Mouse (Mus musculus) neural tube, embryonic 15.5 days (tissue): ENCODE results near the gene Gm11084. TPM values are rescaled to one million over a fixed set of nuclear protein-coding genes. Genes with fewer than 3 reads are reported as not detected.
"Not testable (repeated sequence)": the region's sequence is repeated elsewhere in the genome, so short reads cannot be mapped to it uniquely, and the experiment has no call there.

ENCODE experiments used
- ATAC-seq: fragments of 200-750 bp; cut with Nextera tagmentation; 2 replicates; pipeline ENCODE4 v1.8.0; 2017; ENCODE audit warnings: mild to moderate bottlenecking, moderate TSS enrichment, moderate library complexity; ENCODE audit not compliant: low FRiP score
- H3K27ac ChIP-seq: fragments of 300-500 bp; sonication (generic); replicated peaks from 2 replicates; pipeline ENCODE4 v1.5.1; 2015; ENCODE audit warnings: mild to moderate bottlenecking, inconsistent platforms
- H3K27me3 ChIP-seq: fragments of 300-500 bp; sonication (generic); replicated peaks from 2 replicates; pipeline ENCODE4 v1.6.1; 2015; ENCODE audit warnings: inconsistent platforms
- H3K36me3 ChIP-seq: fragments of 300-500 bp; sonication (generic); 2 replicates; pipeline ENCODE4 v1.6.1; 2015; ENCODE audit warnings: inconsistent platforms
- H3K4me1 ChIP-seq: fragments of 300-500 bp; sonication (generic); 2 replicates; pipeline ENCODE4 v1.6.1; 2015; ENCODE audit warnings: inconsistent platforms
- H3K4me2 ChIP-seq: fragments of 300-500 bp; sonication (generic); 2 replicates; pipeline ENCODE4 v1.6.1; 2015; ENCODE audit warnings: inconsistent platforms, mild to moderate bottlenecking, moderate library complexity
- H3K4me3 ChIP-seq: fragments of 300-500 bp; sonication (generic); replicated peaks from 2 replicates; pipeline ENCODE4 v1.5.1; 2015; ENCODE audit warnings: mild to moderate bottlenecking, inconsistent platforms
- H3K9ac ChIP-seq: fragments of 300-500 bp; sonication (generic); replicated peaks from 2 replicates; pipeline ENCODE4 v1.6.1; 2015; ENCODE audit warnings: mild to moderate bottlenecking, inconsistent platforms
- H3K9me3 ChIP-seq: fragments of 300-500 bp; sonication (generic); replicated peaks from 2 replicates; pipeline ENCODE4 v1.6.1; 2016; ENCODE audit warnings: inconsistent platforms
- WGBS: fragments of 180-500 bp; shearing (Covaris S2); methylation state at CpG from one replicate; pipeline ENCODE4 v1.1.7; 2015; ENCODE audit warnings: mixed read lengths; 5-methylcytosine and 5-hydroxymethylcytosine counted together
- polyA plus RNA-seq: library from polyadenylated mRNA; unstranded; fragments of >200 nt; fragmentation: Nextera tagmentation; extraction: Ambion mirVana; gene quantifications from 2 replicates; pipeline ENCODE4 v1.2.1, GENCODE M21; 2015

Gm11084 gene
- polyA plus RNA-seq, 1 experiment from 2014 or later, result not detected

DNA sequence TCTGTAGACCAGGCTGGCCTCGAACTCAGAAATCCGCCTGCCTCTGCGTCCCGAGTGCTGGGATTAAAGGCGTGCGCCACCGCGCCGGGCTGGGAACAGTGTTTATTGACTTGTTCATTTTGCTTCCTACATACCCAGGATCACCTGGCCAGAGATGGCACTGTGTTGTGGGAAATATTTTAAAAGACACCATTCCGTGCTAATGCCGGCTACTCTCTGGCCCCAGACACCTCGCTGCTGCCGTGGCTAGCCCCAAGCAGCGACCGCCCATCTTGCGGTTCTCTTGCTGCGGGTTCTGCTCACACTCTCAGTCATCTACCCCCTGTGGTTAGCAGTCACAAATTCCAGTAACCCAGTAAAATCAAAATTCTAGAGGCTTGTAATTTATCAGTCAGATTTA, 6.0 kb upstream of the Gm11084 start:
- Histone ChIP-seq H3K9me3 (0 out of 2 replicates have a peak, but pooled peaks cover 4% of the 10 kb centered on the region), H3K27ac (no peak overlapping the region), H3K4me1 (peaks cover 18% of the 10 kb centered on the region), H3K27me3 (no peaks in the 10 kb centered on the region), H3K9ac (no peak overlapping the region), H3K4me2 (no peak overlapping the region), H3K36me3 (no peaks in the 10 kb centered on the region; the same call in 1 of the 2 replicates), H3K4me3 (no peak overlapping the region)
- 96% methylated on average over 17 of the region's 17 CpGs for WGBS
- ATAC-seq, result no peak

DNA sequence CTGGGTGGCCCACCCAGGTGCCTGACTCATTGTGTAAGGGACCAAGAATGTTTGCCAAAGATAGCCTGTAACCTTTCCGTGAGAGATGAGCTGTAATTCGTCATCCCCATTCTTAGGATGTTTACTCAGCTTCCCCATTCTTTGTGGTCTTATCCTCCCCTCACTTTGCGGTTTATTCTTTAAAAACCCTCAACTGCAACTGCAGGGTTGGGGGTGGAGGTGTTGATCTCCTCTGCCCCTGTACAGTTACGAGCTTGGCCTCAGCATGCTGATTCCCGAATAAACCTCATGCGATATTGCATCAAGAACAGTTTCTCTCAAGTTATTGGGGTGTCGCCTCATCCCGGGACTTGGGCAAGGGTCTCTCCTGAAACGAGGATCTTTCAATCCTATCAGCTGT, 2.4 kb upstream of the Gm11084 start:
- not testable (repeated sequence) for H3K4me3 ChIP-seq, H3K36me3 ChIP-seq

DNA sequence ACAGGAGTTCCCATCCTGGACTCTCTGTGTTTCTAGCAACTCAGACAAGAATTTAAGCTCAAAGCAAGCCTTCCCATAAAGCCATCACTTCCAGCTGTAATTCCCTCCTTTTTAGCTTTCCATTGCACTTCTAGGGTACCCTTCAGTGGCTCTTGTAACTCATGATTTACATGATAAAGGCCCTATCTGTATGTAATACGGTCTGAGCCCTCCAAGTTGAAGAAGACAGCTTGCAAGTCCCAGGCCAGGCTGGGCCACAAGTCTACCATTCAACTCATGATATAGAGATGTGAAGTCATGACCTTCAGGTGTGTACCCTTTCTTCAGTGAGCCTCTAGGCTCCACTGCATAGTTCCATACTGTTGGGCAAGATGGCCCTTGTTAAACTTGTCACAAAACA, 1.0 kb downstream of the Gm11084 start:
- no peaks in the 10 kb centered on the region for H3K27me3 ChIP-seq
- no peaks in the 10 kb centered on the region; the same call in 1 of the 2 replicates for H3K36me3 ChIP-seq
- no peak overlapping the region for H3K9ac ChIP-seq
- H3K9me3 ChIP-seq, result 0 out of 2 replicates have a peak, but pooled peaks cover 4% of the 10 kb centered on the region
- 21% methylated on average over 1 of the region's 1 CpGs for WGBS
- H3K27ac ChIP-seq, result no peak overlapping the region
- H3K4me2 ChIP-seq, result no peak overlapping the region
- no peak for ATAC-seq
- no peak overlapping the region for H3K4me3 ChIP-seq
- peaks cover 4% of the 10 kb centered on the region for H3K4me1 ChIP-seq

More for the DNA sequence above, 2.4 kb upstream of the Gm11084 start:
- not testable (repeated sequence) for ATAC-seq, H3K4me1 ChIP-seq, H3K9me3 ChIP-seq, H3K4me2 ChIP-seq, H3K27me3 ChIP-seq, H3K27ac ChIP-seq, H3K9ac ChIP-seq
- 94% methylated on average over 9 of the region's 9 CpGs for WGBS

DNA sequence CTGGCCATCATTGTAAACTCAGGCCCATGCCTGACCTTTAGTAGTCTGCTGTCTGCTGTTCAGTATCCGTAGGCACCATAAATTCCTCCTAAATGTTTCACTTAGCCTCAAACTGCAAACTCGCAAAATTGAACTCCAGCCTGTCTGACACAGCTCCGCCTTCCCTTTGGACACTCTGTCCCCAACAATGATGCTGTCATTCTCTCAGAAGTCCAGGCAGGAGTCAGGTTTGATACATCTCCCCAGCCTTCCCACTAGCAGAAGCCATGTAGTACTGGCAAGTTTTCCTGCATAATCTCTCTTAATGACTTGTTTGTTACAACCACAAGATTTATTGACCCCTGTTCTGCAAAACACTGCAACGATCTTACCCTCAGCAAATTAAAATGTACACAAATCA, 1.7 kb downstream of the Gm11084 start:
- no peak overlapping the region for H3K9ac ChIP-seq
- no peak for ATAC-seq
- no peak overlapping the region for H3K4me3 ChIP-seq
- no peaks in the 10 kb centered on the region; the same call in 1 of the 2 replicates for H3K36me3 ChIP-seq
- 45% methylated on average over 4 of the region's 4 CpGs for WGBS
- no peaks in the 10 kb centered on the region for H3K27me3 ChIP-seq
- H3K4me2 ChIP-seq, result no peak overlapping the region
- no peak overlapping the region for H3K27ac ChIP-seq
- H3K9me3 ChIP-seq, result 0 out of 2 replicates have a peak, but pooled peaks cover 4% of the 10 kb centered on the region
- peaks cover 4% of the 10 kb centered on the region for H3K4me1 ChIP-seq

DNA sequence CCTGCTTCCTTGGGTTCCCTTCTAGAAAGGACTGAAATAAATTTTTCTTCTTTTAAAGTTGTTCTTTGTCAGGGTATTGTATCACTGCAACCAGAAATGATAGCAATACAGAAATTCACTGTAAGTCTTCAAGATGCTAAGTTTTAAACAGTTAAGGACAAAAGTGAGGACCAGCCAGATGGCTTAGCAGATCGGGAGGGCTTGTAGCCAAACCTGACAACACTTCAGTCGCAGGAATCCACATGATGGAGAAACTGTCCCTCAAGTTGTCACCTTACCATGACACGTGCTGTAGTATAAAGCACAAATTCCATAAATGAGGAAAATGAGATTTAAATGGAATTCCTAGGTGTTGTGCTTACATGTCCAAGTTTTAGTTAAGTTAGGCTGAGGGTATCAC, 3.3 kb downstream of the Gm11084 start:
- no peak for ATAC-seq
- Histone ChIP-seq H3K9ac (no peak overlapping the region), H3K4me1 (peaks cover 6% of the 10 kb centered on the region), H3K27ac (no peak overlapping the region), H3K27me3 (no peaks in the 10 kb centered on the region), H3K9me3 (no peaks in the 10 kb centered on the region), H3K4me2 (no peak overlapping the region), H3K36me3 (no peaks in the 10 kb centered on the region), H3K4me3 (no peak overlapping the region)
- 95% methylated on average over 3 of the region's 3 CpGs for WGBS

DNA sequence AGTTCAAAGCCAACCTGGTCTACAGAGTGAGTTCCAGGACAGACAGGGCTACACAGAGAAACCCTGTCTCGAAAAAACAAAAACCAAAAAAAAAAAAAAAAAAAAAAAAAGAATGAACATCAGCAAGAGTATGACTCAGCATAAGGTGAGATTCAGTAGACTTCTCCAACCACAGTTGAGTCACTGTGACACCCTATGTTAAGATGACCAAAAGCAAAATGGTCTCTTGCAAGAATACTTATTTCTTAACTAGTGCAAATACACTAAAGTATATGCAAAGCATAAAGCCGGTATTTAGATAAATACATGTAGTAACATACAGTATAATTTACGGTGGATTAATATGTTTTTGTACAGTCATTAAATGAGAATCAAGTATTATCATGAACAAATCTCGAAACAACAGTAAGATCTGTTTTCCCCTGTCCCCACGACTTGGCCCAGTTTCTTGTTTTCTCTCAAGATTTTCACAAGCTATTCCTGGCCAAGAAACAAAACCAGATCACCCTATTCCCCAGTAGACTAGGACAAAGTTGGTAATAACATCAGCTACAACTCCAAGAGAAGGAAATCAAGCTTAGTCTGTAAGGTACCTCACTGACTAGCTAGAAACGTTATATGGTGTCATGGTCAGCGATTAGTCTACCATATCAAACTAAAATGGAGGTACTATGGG, 4.3 kb downstream of the Gm11084 start:
- Histone ChIP-seq H3K4me2 (no peak overlapping the region), H3K9me3 (no peaks in the 10 kb centered on the region), H3K36me3 (no peaks in the 10 kb centered on the region), H3K27me3 (no peaks in the 10 kb centered on the region), H3K27ac (no peak overlapping the region), H3K4me1 (peaks cover 12% of the 10 kb centered on the region), H3K9ac (no peak overlapping the region), H3K4me3 (no peak overlapping the region)
- 98% methylated on average over 7 of the region's 7 CpGs for WGBS
- ATAC-seq, result no peak

DNA sequence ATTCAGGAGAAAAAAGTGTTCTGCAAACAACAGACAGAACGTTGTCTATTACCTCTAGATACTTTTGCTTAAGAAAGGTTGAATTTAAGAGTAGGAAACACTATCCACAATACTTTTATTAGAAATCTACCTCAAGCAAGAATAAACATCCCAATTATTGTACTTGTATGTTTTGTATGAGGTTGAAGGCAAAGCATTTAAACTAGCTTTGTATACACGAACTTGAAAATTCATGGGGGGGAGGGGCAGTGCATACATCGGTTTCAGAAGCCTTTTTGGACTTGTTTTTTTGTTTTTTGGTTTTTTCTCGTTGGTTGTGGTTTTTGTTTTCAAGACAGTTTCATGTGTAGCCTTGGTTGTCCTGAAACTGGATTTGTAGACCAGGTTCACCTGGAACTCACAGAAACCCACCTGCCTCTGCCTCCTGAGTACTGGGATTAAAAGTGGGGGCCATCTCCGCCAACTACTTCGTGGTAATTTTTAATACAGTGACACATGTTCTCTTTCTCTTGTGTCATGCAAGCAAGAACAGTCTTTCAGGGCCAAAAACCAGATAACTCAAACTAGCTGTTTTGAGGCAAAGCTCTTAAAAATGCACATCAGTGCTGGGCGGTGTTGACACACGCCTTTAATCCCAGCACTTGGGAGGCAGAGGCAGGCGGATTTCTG, 4.9 kb downstream of the Gm11084 start:
- no peak for ATAC-seq
- WGBS, result 74% methylated on average over 9 of the region's 9 CpGs
- H3K4me3 ChIP-seq, result 0 out of 2 replicates have a peak overlapping the region, but pooled peaks have one; percentile 80
- H3K9ac ChIP-seq, result 0 out of 2 replicates have a peak overlapping the region, but pooled peaks have one; percentile 100
- no peaks in the 10 kb centered on the region for H3K27me3 ChIP-seq
- peak overlapping the region; percentile 71 for H3K4me2 ChIP-seq
- H3K36me3 ChIP-seq, result no peaks in the 10 kb centered on the region
- H3K4me1 ChIP-seq, result peaks cover 17% of the 10 kb centered on the region
- no peaks in the 10 kb centered on the region for H3K9me3 ChIP-seq
- H3K27ac ChIP-seq, result peak overlapping the region; percentile 100

DNA sequence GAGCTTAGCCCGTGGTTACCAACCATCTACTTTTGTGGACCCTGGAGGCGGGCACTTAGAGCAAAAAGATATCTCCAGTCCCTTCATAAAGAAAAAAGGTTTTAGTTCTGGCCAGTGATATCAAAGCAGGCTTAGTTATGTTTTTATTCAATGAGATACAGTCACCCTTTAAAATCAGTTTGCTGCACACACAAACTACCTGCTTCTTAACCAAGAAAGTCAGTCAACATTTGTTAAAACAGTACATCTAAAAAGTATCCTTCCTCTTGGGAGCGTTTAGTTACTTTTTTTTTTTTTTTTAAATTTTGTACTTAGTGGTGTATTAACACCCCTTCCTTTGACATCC, 5.5 kb downstream of the Gm11084 start:
- Histone ChIP-seq H3K4me3 (peak overlapping the region; percentile 80), H3K4me1 (peaks cover 21% of the 10 kb centered on the region), H3K9me3 (no peaks in the 10 kb centered on the region), H3K36me3 (no peaks in the 10 kb centered on the region), H3K27ac (peak overlapping the region; percentile 100), H3K4me2 (peak overlapping the region; percentile 71), H3K27me3 (no peaks in the 10 kb centered on the region), H3K9ac (peak overlapping the region; percentile 100)
- WGBS, result 19% methylated on average over 3 of the region's 3 CpGs
- ATAC-seq, result no peak

DNA sequence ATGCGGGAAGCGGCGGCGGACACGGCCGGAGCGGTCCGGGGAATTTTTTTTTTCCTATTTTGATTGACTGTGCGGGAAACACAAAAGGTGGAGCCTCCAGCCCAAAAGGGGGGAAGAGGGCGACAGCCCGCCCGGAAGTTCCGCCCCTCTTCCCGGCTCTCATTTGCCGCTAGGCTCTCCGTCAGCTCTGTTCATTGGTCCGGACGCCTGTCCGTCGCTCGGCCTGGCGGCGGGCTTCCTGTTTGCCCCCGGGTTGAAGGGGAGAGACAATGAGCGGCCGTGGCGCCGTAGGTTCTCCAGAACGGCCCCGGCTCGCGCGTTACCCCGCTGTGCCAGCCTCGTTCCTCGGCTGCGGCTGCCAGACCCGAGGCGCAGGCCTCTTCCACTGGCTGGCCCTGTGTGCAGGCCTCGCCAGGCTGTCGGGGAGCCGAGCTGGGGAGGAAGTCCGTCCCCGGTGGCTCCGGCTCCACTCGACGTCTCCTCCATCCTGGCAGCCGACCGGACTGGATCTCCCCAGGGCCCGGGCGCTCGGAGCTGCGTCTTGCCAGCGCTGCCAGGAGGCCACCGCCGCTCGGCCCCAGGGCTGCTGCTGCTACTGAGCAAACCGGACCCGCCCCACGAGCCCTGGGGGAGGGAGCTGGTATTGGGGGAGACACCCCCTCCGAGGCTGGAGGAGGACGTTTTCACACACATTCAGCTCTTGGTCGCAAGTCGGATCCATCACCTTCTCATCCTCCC, 6.0 kb downstream of the Gm11084 start, which contains the start of gene Sp3:
Gene Sp3, minus strand, starts transcription at position 110 of the 738 bp plus-strand sequence.
- peak within 1 kb of the TSS; percentile 100 for H3K9ac ChIP-seq
- H3K4me2 ChIP-seq, result peak within 1 kb of the TSS; percentile 71
- H3K4me1 ChIP-seq, result peaks cover 26% of the 10 kb centered on the region
- no peaks in the 10 kb centered on the region for H3K27me3 ChIP-seq
- no peaks in the 10 kb centered on the region for H3K9me3 ChIP-seq
- ATAC-seq, result peak; percentile 93
- under 1% methylated on average over 64 of the region's 64 CpGs for WGBS
- H3K27ac ChIP-seq, result peak within 1 kb of the TSS; percentile 100
- peak within 1 kb of the TSS; percentile 80 for H3K4me3 ChIP-seq
- H3K36me3 ChIP-seq, result no peaks in the 10 kb centered on the region

DNA sequence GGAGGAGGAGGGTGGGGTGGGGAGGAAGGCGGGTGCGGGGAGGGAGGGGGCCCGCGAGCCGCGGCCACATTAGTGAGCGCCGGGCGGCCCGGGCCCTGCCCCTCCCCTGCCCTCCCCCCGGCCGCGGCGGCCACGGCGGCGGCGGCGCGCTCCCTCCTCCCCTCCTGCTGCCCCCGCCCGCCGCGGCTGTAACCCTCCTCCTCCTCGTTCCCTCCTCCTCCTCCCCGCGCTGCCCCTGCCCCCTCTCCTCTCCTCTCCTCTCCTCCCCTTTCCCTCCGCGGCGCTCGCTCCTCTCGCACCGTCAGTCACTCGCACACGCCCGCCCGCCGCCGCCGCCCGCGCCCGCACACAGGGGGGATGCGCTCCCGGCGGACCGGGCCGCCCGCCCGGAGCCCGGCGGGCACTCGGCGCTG, 6.9 kb downstream of the Gm11084 start:
- peak overlapping the region; percentile 100 for H3K9ac ChIP-seq
- H3K27ac ChIP-seq, result peak overlapping the region; percentile 100
- H3K9me3 ChIP-seq, result no peaks in the 10 kb centered on the region
- H3K4me2 ChIP-seq, result peak overlapping the region; percentile 61
- WGBS, result 6% methylated on average over 26 of the region's 54 CpGs
- peak overlapping the region; percentile 80 for H3K4me3 ChIP-seq
- no peaks in the 10 kb centered on the region for H3K27me3 ChIP-seq
- ATAC-seq, result peak; percentile 75
- peaks cover 28% of the 10 kb centered on the region for H3K4me1 ChIP-seq
- no peaks in the 10 kb centered on the region for H3K36me3 ChIP-seq

DNA sequence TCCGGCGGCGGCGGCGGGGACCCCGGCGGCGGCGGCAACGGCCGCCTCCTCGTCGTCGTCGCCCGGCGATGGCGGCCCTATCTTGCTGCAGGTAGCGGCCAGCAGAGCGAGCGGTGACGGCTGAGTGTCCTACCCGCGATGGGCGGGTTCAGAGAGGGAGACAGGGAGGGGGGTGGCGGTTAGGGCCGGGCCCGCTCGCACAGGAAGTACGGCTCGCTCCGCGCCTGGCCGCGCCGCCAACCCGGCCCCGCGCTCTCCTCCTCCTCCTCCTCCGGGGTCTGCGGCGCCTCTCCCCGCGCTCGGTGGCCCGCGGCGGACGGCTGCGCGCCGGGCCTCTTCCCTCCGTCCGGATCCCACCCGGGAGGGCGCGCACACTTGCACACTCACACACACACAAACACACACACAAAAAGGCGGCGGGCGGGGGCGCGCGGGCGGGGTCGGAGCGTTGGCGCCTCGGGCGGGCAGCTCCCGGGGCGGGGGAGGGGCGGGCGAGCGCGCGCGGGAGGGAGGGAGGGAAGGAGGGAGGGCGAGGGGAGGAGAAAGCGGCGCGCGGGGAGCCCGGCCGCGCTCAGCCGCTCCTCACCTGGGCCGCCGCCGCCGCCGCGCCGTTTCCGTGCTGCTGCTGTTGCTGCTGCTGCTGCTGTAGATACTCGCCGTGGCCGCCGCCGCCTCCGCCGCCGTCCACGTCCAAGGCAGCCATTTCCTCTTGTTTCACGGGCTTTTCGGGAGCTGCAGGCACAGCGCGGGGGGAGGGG, 7.4 kb downstream of the Gm11084 start:
- ATAC-seq, result peak; percentile 82
- Histone ChIP-seq H3K27ac (peak overlapping the region; percentile 100), H3K36me3 (no peaks in the 10 kb centered on the region), H3K4me3 (peak overlapping the region; percentile 80), H3K27me3 (no peaks in the 10 kb centered on the region), H3K4me1 (peaks cover 28% of the 10 kb centered on the region), H3K4me2 (peak overlapping the region; percentile 61), H3K9me3 (no peaks in the 10 kb centered on the region), H3K9ac (peak overlapping the region; percentile 100)
- under 1% methylated on average over 54 of the region's 107 CpGs for WGBS
